Mouse (Mus musculus): Measurements from ENCODE around the gene Slc22a5.
"Not testable (repeated sequence)": the region's sequence is repeated elsewhere in the genome, so short reads cannot be mapped to it uniquely, and the experiment has no call there.

Gene Slc22a5

DNA sequence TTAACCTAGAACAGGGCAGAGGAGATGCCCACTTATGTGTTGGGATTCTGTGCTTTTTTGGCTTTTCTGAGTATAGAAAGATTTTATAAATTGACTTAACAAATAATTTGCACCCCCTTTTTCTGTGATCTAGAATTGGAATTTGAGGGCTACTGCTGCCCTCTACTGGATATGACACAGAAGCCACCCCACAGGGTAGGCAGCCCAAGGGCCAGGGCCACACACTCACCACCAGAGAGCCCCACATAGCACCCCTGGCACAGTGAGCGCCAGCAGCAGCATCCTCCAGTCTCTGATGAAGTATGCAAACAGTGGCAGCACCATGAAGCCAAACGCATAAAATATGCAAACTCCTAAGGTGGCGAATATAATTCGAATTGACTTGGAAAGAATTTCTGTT, 16.8 kb downstream of the Slc22a5 start:
- peaks cover 19% of the 10 kb centered on the region for H3K4me1 ChIP-seq (replicated peaks; ENCODE audit: low read depth, low read length)
- no peaks in the 10 kb centered on the region for H3K9me3 ChIP-seq (ENCODE audit: low read length)
- no peaks in the 10 kb centered on the region for H3K27me3 ChIP-seq (ENCODE audit: insufficient read depth, low read length)
- H3K36me3 ChIP-seq (ENCODE audit: insufficient read depth, low read length) = peaks cover 24% of the 10 kb centered on the region
- TF ChIP-seq NANOG (IDR thresholded peaks at IDR 0.05; ENCODE audit: borderline replicate concordance, low read length) (no peak), CTCF (conservative IDR thresholded peaks at IDR 0.05; ENCODE audit: low read length) (peak; percentile 32)
- no peak overlapping the region for H3K4me3 ChIP-seq (replicated peaks; ENCODE audit: low read length)

DNA sequence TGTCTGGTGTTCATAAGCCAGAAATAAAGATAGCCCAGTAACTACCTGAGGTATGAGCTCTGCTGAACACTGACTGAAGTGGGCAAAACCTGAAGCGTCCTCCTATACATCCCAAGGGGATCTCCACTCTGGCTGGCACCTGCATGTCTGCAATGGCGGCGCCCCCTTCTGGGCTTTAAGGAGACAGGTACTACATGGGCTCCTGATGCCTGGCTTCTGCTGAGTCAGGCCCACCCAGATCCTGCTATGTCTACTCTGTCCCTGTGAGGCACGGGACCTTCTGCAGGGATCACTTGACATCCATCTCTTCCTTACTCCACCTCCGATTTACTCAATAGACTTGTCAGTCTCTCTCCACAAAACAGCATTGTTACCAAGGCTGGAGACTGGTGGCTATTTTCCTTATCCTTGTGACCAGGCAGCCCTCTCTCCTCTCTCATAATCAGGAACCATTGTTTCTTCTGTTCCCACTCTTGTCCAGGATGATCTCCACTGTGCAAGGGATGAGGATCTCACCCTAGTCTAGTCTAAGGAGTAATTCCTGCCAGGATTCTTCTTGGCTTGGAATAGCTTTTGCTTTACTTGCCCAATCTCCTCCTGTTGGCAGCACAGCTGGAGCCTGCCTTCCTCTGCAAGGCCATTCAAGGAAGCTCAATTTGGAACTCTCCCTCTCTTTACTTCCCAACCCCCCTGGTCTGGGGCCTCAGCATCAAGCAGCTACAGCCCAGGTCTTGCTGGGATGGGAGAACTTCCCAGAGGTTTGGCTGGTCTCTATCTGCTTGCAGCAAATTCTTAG, 17.4 kb downstream of the Slc22a5 start:
- TF ChIP-seq CTCF (conservative IDR thresholded peaks at IDR 0.05; ENCODE audit: low read length) = peak; percentile 18

DNA sequence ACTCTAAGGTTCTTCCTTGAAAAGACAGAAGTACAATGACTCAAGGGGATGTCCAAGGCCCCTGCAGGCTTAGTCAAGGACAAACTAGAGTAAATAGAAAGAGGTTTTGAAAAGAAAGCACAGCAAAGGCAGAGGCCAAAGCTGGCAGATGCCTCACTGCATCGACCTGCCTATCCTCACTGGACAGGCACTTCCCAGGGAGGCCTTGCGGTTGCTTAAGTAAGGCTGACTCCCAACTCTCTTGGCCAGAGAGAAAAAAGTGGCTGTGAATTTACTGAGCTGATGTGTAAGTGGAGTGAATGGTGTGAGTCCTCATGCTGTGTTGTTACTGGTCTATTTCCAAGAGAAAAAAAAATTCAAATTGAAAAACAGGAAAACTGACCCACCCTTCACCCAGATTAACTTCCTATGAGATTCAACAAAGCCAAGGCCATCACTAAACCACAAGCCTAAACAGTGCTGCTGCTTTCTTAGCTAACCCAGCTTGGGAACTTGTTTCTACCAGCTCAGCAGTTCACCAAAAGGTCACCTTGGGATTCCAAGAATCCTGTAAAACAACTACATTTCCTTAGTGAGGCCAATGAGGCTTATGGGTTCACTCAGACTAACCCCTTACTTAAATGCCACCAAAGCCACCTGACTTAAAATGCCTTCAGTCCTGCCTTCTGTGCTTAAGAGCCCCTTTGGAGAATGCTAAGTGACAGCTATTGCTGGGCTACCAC, 19.5 kb downstream of the Slc22a5 start:
- TF ChIP-seq POU5F1 (IDR thresholded peaks at IDR 0.05; ENCODE audit: borderline replicate concordance, low read length) = no peak
- TF ChIP-seq CTCF (conservative IDR thresholded peaks at IDR 0.05; ENCODE audit: low read length) = no peak
- TF ChIP-seq NANOG (IDR thresholded peaks at IDR 0.05; ENCODE audit: borderline replicate concordance, low read length) = no peak
- H3K4me3 ChIP-seq (replicated peaks; ENCODE audit: low read length) = no peak overlapping the region
- H3K9me3 ChIP-seq (ENCODE audit: low read length) = no peaks in the 10 kb centered on the region
- no peaks in the 10 kb centered on the region for H3K27me3 ChIP-seq (ENCODE audit: insufficient read depth, low read length)
- peaks cover 19% of the 10 kb centered on the region for H3K4me1 ChIP-seq (replicated peaks; ENCODE audit: low read depth, low read length)
- H3K36me3 ChIP-seq (ENCODE audit: insufficient read depth, low read length) = peaks cover 27% of the 10 kb centered on the region

More for the DNA sequence above, 17.4 kb downstream of the Slc22a5 start:
- not testable (repeated sequence) for H3K9me3 ChIP-seq (ENCODE audit: low read length); H3K27me3 ChIP-seq (ENCODE audit: insufficient read depth, low read length); H3K4me3 ChIP-seq (replicated peaks; ENCODE audit: low read length)
- H3K4me1 ChIP-seq (replicated peaks; ENCODE audit: low read depth, low read length) = peaks cover 19% of the 10 kb centered on the region
- peaks cover 27% of the 10 kb centered on the region for H3K36me3 ChIP-seq (ENCODE audit: insufficient read depth, low read length)

DNA sequence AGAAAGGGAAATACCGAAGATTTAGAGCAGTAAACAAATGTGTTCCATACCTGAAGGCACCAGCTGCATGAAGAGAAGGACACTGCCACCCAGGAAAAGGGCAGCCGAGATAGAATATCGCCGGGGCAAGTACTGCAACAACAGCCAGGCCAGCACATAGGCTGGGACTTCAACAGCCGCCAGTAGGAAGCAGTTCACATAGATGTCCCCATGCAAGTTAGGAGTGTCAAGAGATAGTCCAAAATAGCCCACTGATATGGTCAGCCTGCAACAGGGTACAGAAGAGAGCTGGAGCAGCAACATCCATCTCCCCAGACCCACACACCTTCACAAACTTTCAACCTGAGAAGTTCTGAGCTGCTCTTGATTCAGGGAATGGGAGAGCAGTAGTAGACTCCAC, 22.3 kb downstream of the Slc22a5 start:
- Histone ChIP-seq H3K27me3 (ENCODE audit: insufficient read depth, low read length) (no peaks in the 10 kb centered on the region), H3K36me3 (ENCODE audit: insufficient read depth, low read length) (peaks cover 31% of the 10 kb centered on the region), H3K4me1 (replicated peaks; ENCODE audit: low read depth, low read length) (peaks cover 15% of the 10 kb centered on the region), H3K9me3 (ENCODE audit: low read length) (no peaks in the 10 kb centered on the region), H3K4me3 (replicated peaks; ENCODE audit: low read length) (no peak overlapping the region)
- TF ChIP-seq POU5F1 (IDR thresholded peaks at IDR 0.05; ENCODE audit: borderline replicate concordance, low read length) (no peak), NANOG (IDR thresholded peaks at IDR 0.05; ENCODE audit: borderline replicate concordance, low read length) (no peak), CTCF (conservative IDR thresholded peaks at IDR 0.05; ENCODE audit: low read length) (no peak)

DNA sequence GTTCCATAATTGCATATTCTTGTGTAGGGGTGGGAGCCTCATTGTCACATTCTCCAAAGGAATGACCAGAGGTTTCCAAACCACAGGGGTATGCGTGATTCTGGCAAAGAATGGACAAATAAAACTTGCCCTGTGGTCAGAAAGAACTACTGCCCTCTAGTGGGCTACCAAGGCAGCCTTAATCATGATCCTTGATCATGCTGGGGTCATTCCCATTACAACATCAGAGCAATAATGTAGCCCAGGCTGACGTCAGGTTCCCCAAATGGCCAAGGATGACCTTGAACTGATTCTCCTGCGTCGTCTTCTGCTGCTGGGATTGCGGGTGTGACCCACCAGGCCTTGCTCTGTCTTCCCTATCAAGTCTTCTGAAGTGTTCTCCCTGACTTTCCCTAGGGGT, 23.1 kb downstream of the Slc22a5 start:
- 0 out of 2 replicates have a peak, but pooled peaks have one; percentile 7 for TF ChIP-seq CTCF (conservative IDR thresholded peaks at IDR 0.05; ENCODE audit: low read length)
- Histone ChIP-seq H3K4me1 (replicated peaks; ENCODE audit: low read depth, low read length) (peaks cover 15% of the 10 kb centered on the region), H3K36me3 (ENCODE audit: insufficient read depth, low read length) (peaks cover 31% of the 10 kb centered on the region)
- not testable (repeated sequence) for H3K27me3 ChIP-seq (ENCODE audit: insufficient read depth, low read length); H3K9me3 ChIP-seq (ENCODE audit: low read length); H3K4me3 ChIP-seq (replicated peaks; ENCODE audit: low read length)

DNA sequence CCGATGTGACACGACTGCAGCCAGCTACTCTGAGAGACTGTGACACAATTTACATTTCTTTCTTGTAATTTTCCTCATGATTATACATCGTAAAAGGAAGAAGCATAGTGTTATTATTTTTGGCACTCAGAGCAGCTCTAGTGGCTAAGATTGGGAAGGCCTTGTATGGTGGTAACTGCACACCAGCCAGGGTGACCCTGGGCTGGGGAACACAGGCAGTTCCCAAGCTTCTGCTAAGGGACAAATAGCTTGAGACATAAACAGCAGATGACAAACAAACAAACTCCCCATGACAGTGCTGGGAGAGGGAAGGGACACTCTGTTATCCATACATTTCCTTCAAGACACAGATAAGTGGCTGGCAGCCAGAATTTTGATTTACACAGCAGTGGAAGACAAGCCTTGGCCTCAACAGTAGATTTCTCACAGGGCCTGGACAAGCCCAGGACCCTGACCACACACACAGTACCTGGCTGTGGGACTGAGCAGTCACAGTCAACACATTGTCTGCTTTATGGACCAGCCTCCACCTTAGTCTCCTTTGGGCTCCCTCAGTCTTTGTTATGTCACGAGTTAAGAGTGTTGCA, 26.6 kb downstream of the Slc22a5 start:
- H3K9me3 ChIP-seq (ENCODE audit: low read length); H3K4me1 ChIP-seq (replicated peaks; ENCODE audit: low read depth, low read length); H3K27me3 ChIP-seq (ENCODE audit: insufficient read depth, low read length); H3K4me3 ChIP-seq (replicated peaks; ENCODE audit: low read length); H3K36me3 ChIP-seq (ENCODE audit: insufficient read depth, low read length): not testable (repeated sequence)

DNA sequence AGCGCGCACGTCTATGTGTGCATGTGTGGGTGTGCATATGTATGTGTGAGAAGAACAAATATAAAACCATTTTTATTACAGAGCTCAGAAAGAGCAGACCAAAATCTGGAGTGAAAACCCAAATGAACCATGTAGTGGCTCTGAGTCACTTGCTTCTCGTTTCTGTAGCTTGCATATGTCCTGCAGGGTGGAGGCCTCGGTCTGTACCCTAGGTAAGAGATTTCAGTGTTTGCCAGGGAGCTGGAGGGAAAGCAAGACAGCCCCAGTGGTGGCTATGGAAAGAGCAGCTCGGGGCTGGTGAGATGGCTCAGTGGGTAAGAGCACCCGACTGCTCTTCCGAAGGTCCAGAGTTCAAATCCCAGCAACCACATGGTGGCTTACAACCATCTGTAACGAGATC, 30.5 kb downstream of the Slc22a5 start:
- H3K4me3 ChIP-seq (replicated peaks; ENCODE audit: low read length); H3K36me3 ChIP-seq (ENCODE audit: insufficient read depth, low read length); H3K9me3 ChIP-seq (ENCODE audit: low read length); H3K4me1 ChIP-seq (replicated peaks; ENCODE audit: low read depth, low read length): not testable (repeated sequence)
- peaks cover 22% of the 10 kb centered on the region for H3K27me3 ChIP-seq (ENCODE audit: insufficient read depth, low read length)

DNA sequence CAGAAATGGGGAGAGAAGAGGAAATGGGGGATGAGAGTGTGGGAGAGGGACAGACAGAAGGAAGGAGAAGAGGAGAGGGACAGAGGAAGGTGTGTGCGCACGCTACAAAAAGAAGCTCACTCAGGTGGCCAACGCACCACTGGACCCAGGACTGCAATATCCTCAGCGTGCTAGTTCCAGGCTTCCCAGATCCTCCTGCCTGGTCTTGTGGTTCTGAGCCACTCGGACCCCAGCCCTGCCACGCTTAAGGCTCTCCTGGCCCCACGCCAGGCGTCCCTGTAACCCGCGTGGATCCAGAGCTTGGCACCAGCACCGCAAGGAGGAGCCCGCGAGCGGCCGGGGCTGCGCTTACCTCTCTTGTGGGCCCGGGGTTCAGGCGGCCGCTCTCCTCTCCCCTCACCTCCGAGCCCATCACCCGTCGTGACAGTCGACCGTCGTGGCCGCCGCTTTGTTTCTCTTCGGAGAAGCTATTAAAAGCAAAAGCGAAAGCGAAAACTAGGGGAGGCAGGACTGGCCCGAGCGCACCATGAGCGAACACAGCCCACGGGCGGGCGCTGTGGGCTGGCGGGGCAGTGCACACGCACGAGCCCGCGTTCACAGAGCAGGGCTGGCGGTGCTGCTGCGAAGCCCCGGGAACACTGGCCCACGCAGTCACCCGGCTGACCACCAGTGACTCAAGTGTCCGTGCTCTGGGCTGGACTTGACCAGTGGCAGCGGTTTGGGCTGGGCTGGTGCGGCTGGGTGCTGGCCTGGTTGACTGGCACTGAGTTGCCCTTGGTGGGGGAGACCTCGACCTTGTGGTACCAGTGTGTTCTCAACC, 32.5 kb downstream of the Slc22a5 start, which contains the start of gene Gm12216:
Gene Gm12216 (minus strand): TSS at position 496 of the 820 bp plus-strand sequence.
- Histone ChIP-seq H3K4me3 (replicated peaks; ENCODE audit: low read length) (peak within 1 kb of the TSS; percentile 76), H3K27me3 (ENCODE audit: insufficient read depth, low read length) (peaks cover 22% of the 10 kb centered on the region)
- not testable (repeated sequence) for H3K36me3 ChIP-seq (ENCODE audit: insufficient read depth, low read length); H3K9me3 ChIP-seq (ENCODE audit: low read length); H3K4me1 ChIP-seq (replicated peaks; ENCODE audit: low read depth, low read length)
- 0 out of 2 replicates have a peak, but pooled peaks have one; percentile 7 for TF ChIP-seq CTCF (conservative IDR thresholded peaks at IDR 0.05; ENCODE audit: low read length)
